Mouse (Mus musculus): ENCODE results near the gene Clcn2. TPM values are rescaled to one million over a fixed set of nuclear protein-coding genes. Genes with fewer than 3 reads are reported as not detected.

Clcn2 gene
- polyA plus RNA-seq, 1 experiment = 77.2 TPM

DNA sequence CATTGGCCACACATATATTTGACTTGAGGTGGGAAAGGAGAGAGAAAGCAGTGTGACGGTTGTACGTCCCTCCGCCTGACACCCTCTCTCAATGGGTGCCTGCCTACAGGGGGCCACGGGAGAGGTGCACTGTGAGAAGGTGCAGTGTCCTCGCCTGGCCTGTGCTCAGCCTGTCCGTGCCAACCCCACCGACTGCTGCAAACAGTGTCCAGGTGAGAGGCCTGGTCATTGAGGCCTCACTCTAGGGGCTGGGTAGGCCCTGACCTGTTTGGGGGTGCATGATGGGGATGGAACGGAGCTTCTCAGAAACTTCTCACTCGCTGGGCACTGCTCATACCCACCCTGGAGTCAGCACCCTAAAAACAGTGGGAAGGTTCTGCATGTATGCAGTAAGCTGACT lies 22.3 kb upstream of the Clcn2 start:
- Histone ChIP-seq H3K27me3 (ENCODE audit: control insufficient read depth, insufficient read depth, low read length) (no peaks in the 10 kb centered on the region), H3K27ac (ENCODE audit: control insufficient read depth, insufficient read depth, low read depth, low read length) (no peak overlapping the region), H3K4me3 (ENCODE audit: control insufficient read depth, low read depth, low read length) (no peak overlapping the region), H3K36me3 (ENCODE audit: control insufficient read depth, insufficient read depth, low read length) (no peaks in the 10 kb centered on the region), H3K4me1 (ENCODE audit: control insufficient read depth, insufficient read depth, low read length) (no peaks in the 10 kb centered on the region)
- TF ChIP-seq POLR2A (IDR thresholded peaks at IDR 0.05; ENCODE audit: control insufficient read depth, low read depth, low read length) (no peak), CTCF (IDR thresholded peaks at IDR 0.05; ENCODE audit: control insufficient read depth, insufficient read depth, insufficient replicate concordance, low read depth, low read length) (no peak)

DNA sequence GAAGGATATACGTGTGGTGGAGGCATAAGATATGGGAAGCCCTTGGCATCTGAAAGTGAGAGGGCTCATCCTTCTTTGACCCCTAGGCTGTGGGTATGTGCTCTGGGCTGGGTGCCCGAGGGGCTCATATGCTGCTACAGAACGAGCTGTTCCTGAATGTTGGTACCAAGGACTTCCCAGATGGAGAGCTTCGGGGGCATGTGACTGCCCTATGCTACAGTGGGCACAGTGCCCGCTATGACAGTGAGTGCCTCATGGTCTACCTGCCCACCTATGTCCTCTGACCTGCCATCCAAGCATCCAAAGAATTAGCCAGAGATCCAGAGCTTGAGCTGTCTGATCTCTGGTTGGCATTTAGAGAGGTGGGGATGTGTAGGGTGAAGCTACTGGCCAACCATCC lies 19.3 kb upstream of the Clcn2 start:
- TF ChIP-seq CTCF (IDR thresholded peaks at IDR 0.05; ENCODE audit: control insufficient read depth, insufficient read depth, insufficient replicate concordance, low read depth, low read length) = no peak
- no peak for TF ChIP-seq POLR2A (IDR thresholded peaks at IDR 0.05; ENCODE audit: control insufficient read depth, low read depth, low read length)
- H3K27ac ChIP-seq (ENCODE audit: control insufficient read depth, insufficient read depth, low read depth, low read length) = no peak overlapping the region
- no peak overlapping the region for H3K4me3 ChIP-seq (ENCODE audit: control insufficient read depth, low read depth, low read length)
- no peaks in the 10 kb centered on the region for H3K36me3 ChIP-seq (ENCODE audit: control insufficient read depth, insufficient read depth, low read length)
- H3K27me3 ChIP-seq (ENCODE audit: control insufficient read depth, insufficient read depth, low read length) = no peaks in the 10 kb centered on the region; the same call in 1 of the 2 replicates
- peaks cover 5% of the 10 kb centered on the region; the same call in 1 of the 2 replicates for H3K4me1 ChIP-seq (ENCODE audit: control insufficient read depth, insufficient read depth, low read length)

DNA sequence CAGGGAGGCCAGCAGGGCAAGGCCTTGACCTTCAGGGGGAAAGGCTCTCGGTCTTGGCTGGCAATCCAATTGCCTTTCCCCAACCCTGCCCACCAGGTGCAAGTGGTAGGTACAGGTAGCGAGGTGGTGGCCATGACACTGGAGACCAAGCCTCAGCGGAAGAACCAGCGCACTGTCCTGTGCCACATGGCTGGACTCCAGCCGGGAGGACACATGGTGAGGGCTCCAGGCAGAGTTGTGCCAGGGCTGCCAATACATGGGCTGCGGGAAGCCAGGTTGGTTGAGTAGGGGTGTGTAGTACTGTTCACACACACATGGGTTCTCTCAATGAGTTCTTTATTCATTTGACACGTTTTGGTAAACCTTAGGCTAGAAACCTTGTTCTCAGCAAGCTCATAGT lies 18.6 kb upstream of the Clcn2 start:
- H3K27ac ChIP-seq (ENCODE audit: control insufficient read depth, insufficient read depth, low read depth, low read length) = no peak overlapping the region
- H3K4me1 ChIP-seq (ENCODE audit: control insufficient read depth, insufficient read depth, low read length) = peaks cover 5% of the 10 kb centered on the region; the same call in 1 of the 2 replicates
- no peak overlapping the region for H3K4me3 ChIP-seq (ENCODE audit: control insufficient read depth, low read depth, low read length)
- TF ChIP-seq CTCF (IDR thresholded peaks at IDR 0.05; ENCODE audit: control insufficient read depth, insufficient read depth, insufficient replicate concordance, low read depth, low read length) (no peak), POLR2A (IDR thresholded peaks at IDR 0.05; ENCODE audit: control insufficient read depth, low read depth, low read length) (no peak)
- no peaks in the 10 kb centered on the region for H3K36me3 ChIP-seq (ENCODE audit: control insufficient read depth, insufficient read depth, low read length)
- no peaks in the 10 kb centered on the region; the same call in 1 of the 2 replicates for H3K27me3 ChIP-seq (ENCODE audit: control insufficient read depth, insufficient read depth, low read length)

DNA sequence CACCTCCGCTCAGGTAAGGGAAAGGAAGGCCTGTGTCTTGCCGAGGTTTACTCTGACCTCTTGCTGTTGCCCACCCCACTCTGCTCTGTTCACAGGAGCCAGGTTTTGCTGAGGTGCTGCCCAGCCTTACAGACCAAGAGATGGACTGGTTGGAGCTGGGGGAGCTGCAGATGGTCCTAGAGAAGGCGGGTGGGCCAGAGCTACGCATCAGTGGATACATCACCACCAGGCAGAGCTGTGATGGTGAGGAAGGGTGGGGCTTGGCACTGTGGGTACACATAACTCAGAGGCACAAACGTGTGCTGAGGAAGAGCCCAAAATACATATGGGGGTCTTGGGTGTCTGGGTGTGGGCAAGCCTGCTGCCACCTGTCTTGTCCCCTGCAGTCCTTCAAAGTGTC lies 18.1 kb upstream of the Clcn2 start:
- Histone ChIP-seq H3K36me3 (ENCODE audit: control insufficient read depth, insufficient read depth, low read length) (no peaks in the 10 kb centered on the region), H3K4me3 (ENCODE audit: control insufficient read depth, low read depth, low read length) (no peak overlapping the region), H3K4me1 (ENCODE audit: control insufficient read depth, insufficient read depth, low read length) (peaks cover 5% of the 10 kb centered on the region; the same call in 1 of the 2 replicates), H3K27ac (ENCODE audit: control insufficient read depth, insufficient read depth, low read depth, low read length) (no peak overlapping the region), H3K27me3 (ENCODE audit: control insufficient read depth, insufficient read depth, low read length) (no peaks in the 10 kb centered on the region; the same call in 1 of the 2 replicates)
- TF ChIP-seq POLR2A (IDR thresholded peaks at IDR 0.05; ENCODE audit: control insufficient read depth, low read depth, low read length) (no peak), CTCF (IDR thresholded peaks at IDR 0.05; ENCODE audit: control insufficient read depth, insufficient read depth, insufficient replicate concordance, low read depth, low read length) (no peak)

DNA sequence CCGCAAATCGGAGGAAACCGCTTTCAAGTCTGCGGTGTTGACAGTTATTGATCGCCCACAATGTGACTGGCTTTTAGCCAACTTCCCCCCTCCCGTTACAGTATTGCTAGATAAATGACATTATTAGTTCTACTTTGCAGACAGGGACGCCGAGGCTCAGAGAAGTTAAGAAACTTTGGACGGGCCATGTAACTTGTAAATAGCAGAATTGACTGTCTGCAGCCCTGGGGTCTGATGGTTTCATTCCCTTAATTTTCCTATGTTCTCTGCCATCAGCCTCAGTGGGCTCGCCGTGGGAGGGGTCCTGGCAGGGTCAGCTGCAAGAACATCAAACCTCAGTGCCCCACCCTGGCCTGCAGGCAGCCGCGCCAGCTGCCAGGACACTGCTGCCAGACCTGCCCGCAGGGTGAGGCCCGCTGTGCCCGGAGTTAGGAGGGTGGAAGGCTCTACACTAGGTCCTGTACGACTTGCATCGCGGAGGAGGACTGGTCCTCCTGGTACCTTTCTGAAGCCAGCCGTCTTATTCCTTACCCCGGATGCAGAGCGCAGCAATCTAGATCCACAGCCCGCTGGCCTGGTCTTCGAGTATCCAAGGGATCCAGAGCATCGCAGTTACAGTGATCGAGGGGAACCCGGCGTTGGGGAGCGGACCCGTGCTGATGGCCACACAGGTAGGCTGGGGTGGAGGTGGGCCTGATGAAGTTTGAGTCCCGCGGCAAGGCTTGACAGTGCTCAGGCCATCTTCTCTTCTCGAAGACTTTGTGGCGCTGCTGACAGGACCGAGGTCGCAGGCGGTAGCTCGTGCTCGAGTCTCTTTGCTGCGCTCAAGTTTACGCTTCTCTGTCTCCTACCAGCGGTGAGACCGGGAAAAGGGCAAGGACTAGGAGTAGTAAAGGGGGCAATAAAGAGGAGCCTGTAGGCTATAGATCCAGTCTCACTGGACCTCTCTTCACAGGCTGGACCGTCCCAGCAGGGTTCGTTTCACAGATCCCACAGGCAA lies 16.5 kb upstream of the Clcn2 start, which contains the start of gene Thpo:
Thpo (minus strand) TSS at position 781 of the 1,000 bp plus-strand sequence.
- Histone ChIP-seq H3K36me3 (ENCODE audit: control insufficient read depth, insufficient read depth, low read length) (no peaks in the 10 kb centered on the region), H3K4me3 (ENCODE audit: control insufficient read depth, low read depth, low read length) (peak within 1 kb of the TSS; percentile 26), H3K4me1 (ENCODE audit: control insufficient read depth, insufficient read depth, low read length) (peaks cover 5% of the 10 kb centered on the region; the same call in 1 of the 2 replicates), H3K27ac (ENCODE audit: control insufficient read depth, insufficient read depth, low read depth, low read length) (no peak within 1 kb of the TSS), H3K27me3 (ENCODE audit: control insufficient read depth, insufficient read depth, low read length) (no peaks in the 10 kb centered on the region; the same call in 1 of the 2 replicates)
- TF ChIP-seq POLR2A (IDR thresholded peaks at IDR 0.05; ENCODE audit: control insufficient read depth, low read depth, low read length) (no peak), CTCF (IDR thresholded peaks at IDR 0.05; ENCODE audit: control insufficient read depth, insufficient read depth, insufficient replicate concordance, low read depth, low read length) (no peak)

DNA sequence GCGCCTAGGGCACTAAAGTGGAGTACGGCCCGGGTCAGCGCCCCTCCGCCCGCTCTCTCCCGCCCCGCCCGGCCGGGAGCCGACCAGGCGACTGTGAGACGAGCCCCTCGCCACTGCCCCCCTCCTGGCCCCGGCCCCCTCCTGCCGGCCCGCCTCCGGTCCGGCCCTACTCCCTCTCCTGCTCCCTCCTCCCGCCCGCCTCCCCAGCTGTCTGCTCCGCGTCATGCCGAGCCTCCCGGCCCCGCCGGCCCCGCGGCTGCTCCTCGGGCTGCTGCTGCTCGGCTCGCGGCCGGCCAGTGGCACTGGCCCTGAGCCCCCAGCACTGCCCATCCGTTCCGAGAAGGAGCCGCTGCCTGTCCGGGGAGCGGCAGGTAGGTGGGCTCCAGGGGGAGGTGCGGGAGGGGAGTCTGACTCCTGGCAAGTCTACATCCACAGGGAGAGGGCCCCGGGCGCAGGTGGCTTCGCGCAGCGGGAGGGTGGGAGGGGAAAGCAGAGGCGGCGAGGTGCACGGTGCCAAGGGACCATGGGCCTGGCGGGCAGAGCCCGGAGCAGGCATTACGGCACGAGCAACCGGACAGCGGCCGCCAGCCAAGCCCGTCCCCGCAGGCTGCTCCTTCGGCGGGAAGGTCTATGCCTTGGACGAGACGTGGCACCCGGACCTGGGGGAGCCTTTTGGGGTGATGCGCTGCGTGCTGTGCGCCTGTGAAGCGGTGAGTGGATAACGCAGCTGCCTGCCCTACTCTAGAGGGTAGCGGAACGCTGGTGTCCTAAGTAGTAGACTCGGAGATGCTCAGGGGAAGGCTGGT lies 15.6 kb upstream of the Clcn2 start, which contains the start of gene Chrd:
Chrd (plus strand) TSS at position 203 of the 806 bp plus-strand sequence.
- Histone ChIP-seq H3K27ac (ENCODE audit: control insufficient read depth, insufficient read depth, low read depth, low read length) (no peak within 1 kb of the TSS), H3K4me1 (ENCODE audit: control insufficient read depth, insufficient read depth, low read length) (peaks cover 5% of the 10 kb centered on the region; the same call in 1 of the 2 replicates), H3K4me3 (ENCODE audit: control insufficient read depth, low read depth, low read length) (peak within 1 kb of the TSS; percentile 26), H3K36me3 (ENCODE audit: control insufficient read depth, insufficient read depth, low read length) (no peaks in the 10 kb centered on the region), H3K27me3 (ENCODE audit: control insufficient read depth, insufficient read depth, low read length) (no peaks in the 10 kb centered on the region; the same call in 1 of the 2 replicates)
- TF ChIP-seq POLR2A (IDR thresholded peaks at IDR 0.05; ENCODE audit: control insufficient read depth, low read depth, low read length) (no peak), CTCF (IDR thresholded peaks at IDR 0.05; ENCODE audit: control insufficient read depth, insufficient read depth, insufficient replicate concordance, low read depth, low read length) (no peak)
